In genomic region chr7:75618699-75619098, GRCm38 (mm10) we compare ENCODE assay signal across 31 mouse cellular contexts.
DNase-seq lines count a peak whose midpoint lies in the region; ATAC-seq and TF ChIP-seq lines count a peak whose summit lies in the region.
"Had no signal": no experiment of that assay in that cellular context is flagged by ENCODE, and none has a peak within 500 bp of the region (broad histone marks: within the 10 kb centered on the region; RNA-seq: fewer than 3 reads in every experiment).

No protein-coding gene starts in this region.

- TF ChIP-seq CTCF in liver, postnatal 0 days (IDR thresholded peaks at IDR 0.05; ENCODE audit: low read depth), result no peak
- TF ChIP-seq CTCF in embryonic fibroblast, embryonic 13.5 days (IDR thresholded peaks at IDR 0.05; ENCODE audit: borderline replicate concordance, insufficient read depth, low read length), result no peak

- no peak overlapping the region for H3K4me3 ChIP-seq in liver, embryonic 12.5 days
- no peak overlapping the region for H3K4me3 ChIP-seq in liver, postnatal 0 days (ENCODE audit: low read depth, low read length)
- H3K4me3 ChIP-seq in embryonic fibroblast, embryonic 13.5 days (ENCODE audit: insufficient read depth, low read length), result no peak overlapping the region
- H3K4me3 ChIP-seq: embryonic facial prominence, embryonic 13.5 days; erythroblast, embryonic 14.5 days; heart, embryonic 12.5 days; limb, embryonic 10.5 days; limb, embryonic 15.5 days; neural tube, embryonic 15.5 days; stomach, embryonic 15.5 days had no signal

- H3K36me3 ChIP-seq in liver, embryonic 12.5 days, result peaks cover 70% of the 10 kb centered on the region
- H3K36me3 ChIP-seq in liver, postnatal 0 days (replicated peaks; ENCODE audit: insufficient read depth, low read length), result peaks cover 53% of the 10 kb centered on the region
- H3K36me3 ChIP-seq: neural tube, embryonic 15.5 days; stomach, embryonic 15.5 days had no signal

- 0 out of 2 replicates have a peak overlapping the region, but pooled peaks have one; percentile 17 for H3K27ac ChIP-seq in liver, embryonic 12.5 days
- no peak overlapping the region for H3K27ac ChIP-seq in liver, postnatal 0 days (ENCODE audit: low read depth)
- peak overlapping the region; percentile 26; the same call in 1 of the 2 replicates for H3K27ac ChIP-seq in embryonic fibroblast, embryonic 13.5 days (ENCODE audit: insufficient read depth, low read length)
- H3K27ac ChIP-seq: embryonic facial prominence, embryonic 13.5 days; hindbrain, embryonic 14.5 days; limb, embryonic 10.5 days; limb, embryonic 15.5 days; macrophage; neural tube, embryonic 15.5 days; stomach, embryonic 15.5 days had no signal

- no peak overlapping the region for H3K4me2 ChIP-seq in liver, embryonic 12.5 days
- no peak overlapping the region for H3K4me2 ChIP-seq in liver, postnatal 0 days (ENCODE audit: low read depth, low read length)
- H3K4me2 ChIP-seq: embryonic facial prominence, embryonic 13.5 days; heart, embryonic 12.5 days; hindbrain, embryonic 14.5 days; limb, embryonic 15.5 days; neural tube, embryonic 15.5 days; stomach, embryonic 15.5 days had no signal

- H3K4me1 ChIP-seq in liver, embryonic 12.5 days, result peaks cover 61% of the 10 kb centered on the region
- H3K4me1 ChIP-seq in liver, postnatal 0 days (ENCODE audit: insufficient read depth), result peaks cover 24% of the 10 kb centered on the region
- no peaks in the 10 kb centered on the region for H3K4me1 ChIP-seq in embryonic fibroblast, embryonic 13.5 days (ENCODE audit: control insufficient read depth, insufficient read depth, low read length)
- H3K4me1 ChIP-seq: embryonic facial prominence, embryonic 13.5 days; limb, embryonic 10.5 days; neural tube, embryonic 15.5 days; stomach, embryonic 15.5 days had no signal

- no peak for TF ChIP-seq POLR2A in embryonic fibroblast, embryonic 13.5 days (IDR thresholded peaks at IDR 0.05; ENCODE audit: low read depth, low read length)

- WGBS in liver, embryonic 12.5 days (ENCODE audit: insufficient replicate concordance), result 84% methylated on average over 3 of the region's 3 CpGs
- 76% methylated on average over 3 of the region's 3 CpGs for WGBS in liver, postnatal 0 days (ENCODE audit: insufficient replicate concordance)

- no peaks in the 10 kb centered on the region for H3K27me3 ChIP-seq in liver, embryonic 12.5 days (replicated peaks)
- H3K27me3 ChIP-seq in liver, postnatal 0 days (ENCODE audit: insufficient read depth, low read length), result no peaks in the 10 kb centered on the region
- H3K27me3 ChIP-seq: embryonic facial prominence, embryonic 13.5 days; heart, embryonic 12.5 days; limb, embryonic 15.5 days; neural tube, embryonic 15.5 days; stomach, embryonic 15.5 days had no signal

- ATAC-seq in liver, embryonic 12.5 days, result no peak
- ATAC-seq in liver, postnatal 0 days, result no peak
- no peak for ATAC-seq in megakaryocyte, adult 5-6 weeks (ENCODE audit: poor library complexity, severe bottlenecking)
- ATAC-seq: activated CD4-positive, CD25-positive, alpha-beta regulatory T cell, adult 4 months; forebrain, embryonic 14.5 days; intestine, postnatal 0 days had no signal

- DNase-seq in adrenal gland, adult 2 months, result peak; percentile 69
- no peak for DNase-seq in adrenal gland, postnatal 25 days
- DNase-seq in liver, postnatal 0 days, result no peak
- DNase-seq in cerebellum, adult 9-11 months, result no peak
- DNase-seq in yolk sac, embryonic 10.5 days (ENCODE audit: low spot score), result no peak
- DNase-seq: adrenal gland, postnatal 10 days; cerebellum, adult 11 months; cerebellum, postnatal 10 days; gastrocnemius, postnatal 10 days; kidney, postnatal 14 days; layer of hippocampus, adult 9-11 months; midbrain, embryonic 14.5 days; retina, postnatal 1 day; right cerebral cortex, postnatal 14 days; thymus, postnatal 14 days had no signal

- H3K9ac ChIP-seq in liver, embryonic 12.5 days, result no peak overlapping the region
- H3K9ac ChIP-seq in liver, postnatal 0 days (replicated peaks), result no peak overlapping the region
- H3K9ac ChIP-seq: embryonic facial prominence, embryonic 13.5 days; heart, embryonic 12.5 days; hindbrain, embryonic 14.5 days; limb, embryonic 15.5 days; neural tube, embryonic 15.5 days; stomach, embryonic 15.5 days had no signal

- no peaks in the 10 kb centered on the region for H3K9me3 ChIP-seq in liver, embryonic 12.5 days (replicated peaks)
- no peaks in the 10 kb centered on the region for H3K9me3 ChIP-seq in liver, postnatal 0 days (ENCODE audit: low read length)
- H3K9me3 ChIP-seq: embryonic facial prominence, embryonic 13.5 days; G1E; heart, embryonic 12.5 days; limb, embryonic 10.5 days; limb, embryonic 15.5 days; neural tube, embryonic 15.5 days; stomach, embryonic 15.5 days had no signal

- no peak for TF ChIP-seq EP300 in liver, postnatal 0 days (IDR thresholded peaks at IDR 0.05; ENCODE audit: low read depth)
